Comparison of ENCODE assay signal across 30 mouse cellular contexts in genomic region chr10:78473434-78473833, GRCm38 (mm10). TPM values are rescaled to one million over a fixed set of nuclear protein-coding genes. Genes with fewer than 3 reads are reported as not detected.
DNase-seq lines count a peak whose midpoint lies in the region; ATAC-seq lines count a peak whose summit lies in the region.
"Had no signal": no experiment of that assay in that cellular context is flagged by ENCODE, and none has a peak within 500 bp of the region (broad histone marks: within the 10 kb centered on the region; RNA-seq: fewer than 3 reads in every experiment).

No protein-coding gene starts in this region.

- 64% methylated on average over 5 of the region's 5 CpGs for WGBS in kidney, embryonic 15.5 days

- no peak overlapping the region for H3K9ac ChIP-seq in kidney, embryonic 15.5 days
- H3K9ac ChIP-seq: embryonic facial prominence, embryonic 13.5 days; forebrain, embryonic 12.5 days; forebrain, embryonic 15.5 days; heart, embryonic 12.5 days; heart, embryonic 15.5 days; hindbrain, embryonic 14.5 days had no signal

- H3K4me2 ChIP-seq in kidney, embryonic 15.5 days: no peak overlapping the region
- H3K4me2 ChIP-seq: embryonic facial prominence, embryonic 13.5 days; forebrain, embryonic 12.5 days; forebrain, embryonic 15.5 days; heart, embryonic 12.5 days; heart, embryonic 15.5 days; hindbrain, embryonic 14.5 days had no signal

- H3K4me3 ChIP-seq in kidney, embryonic 15.5 days (replicated peaks): no peak overlapping the region
- H3K4me3 ChIP-seq: embryonic facial prominence, embryonic 10.5 days; embryonic facial prominence, embryonic 13.5 days; erythroblast, embryonic 14.5 days; forebrain, embryonic 12.5 days; forebrain, embryonic 15.5 days; heart, embryonic 12.5 days; heart, embryonic 15.5 days had no signal

- no peak overlapping the region for H3K27ac ChIP-seq in kidney, embryonic 15.5 days
- H3K27ac ChIP-seq: embryonic facial prominence, embryonic 10.5 days; embryonic facial prominence, embryonic 13.5 days; forebrain, embryonic 12.5 days; forebrain, embryonic 15.5 days; heart, embryonic 15.5 days; hindbrain, embryonic 14.5 days; hindbrain, postnatal 0 days had no signal

- H3K9me3 ChIP-seq in kidney, embryonic 15.5 days (replicated peaks): no peaks in the 10 kb centered on the region
- H3K9me3 ChIP-seq: embryonic facial prominence, embryonic 10.5 days; embryonic facial prominence, embryonic 13.5 days; forebrain, embryonic 12.5 days; forebrain, embryonic 15.5 days; heart, embryonic 12.5 days; heart, embryonic 15.5 days had no signal

- DNase-seq in kidney, adult 18-20 months: peak; percentile 46
- no peak for DNase-seq in kidney, postnatal 10 days
- peak; percentile 81 for DNase-seq in kidney, adult 9 months
- peak; percentile 59 to 74 for DNase-seq in kidney, postnatal 36 days
- no peak for DNase-seq in yolk sac, embryonic 10.5 days (ENCODE audit: low spot score)
- DNase-seq: adrenal gland, adult 2 months; adrenal gland, postnatal 14 days; cerebellum, adult 11-12 months; cerebellum, adult 8-10 months; cerebellum, postnatal 10 days; cerebellum, postnatal 36 days; embryo, embryonic 11 days; gastrocnemius, postnatal 14 days; heart, adult 18-20 months; heart, postnatal 10 days; heart, postnatal 4 days had no signal

- no peak for ATAC-seq in kidney, embryonic 15.5 days (replicated peaks; ENCODE audit: low FRiP score)
- ATAC-seq: CD4-positive, CD25-positive, alpha-beta regulatory T cell, adult 4 months; forebrain, embryonic 15.5 days; hindbrain, postnatal 0 days had no signal

- H3K4me1 ChIP-seq in kidney, embryonic 15.5 days: peaks cover 8% of the 10 kb centered on the region; the same call in 1 of the 2 replicates

- no peaks in the 10 kb centered on the region for H3K36me3 ChIP-seq in kidney, embryonic 15.5 days
- H3K36me3 ChIP-seq: embryonic facial prominence, embryonic 10.5 days; embryonic facial prominence, embryonic 13.5 days; forebrain, embryonic 12.5 days; forebrain, embryonic 15.5 days; heart, embryonic 12.5 days; heart, embryonic 15.5 days had no signal

- no peaks in the 10 kb centered on the region for H3K27me3 ChIP-seq in kidney, embryonic 15.5 days
- H3K27me3 ChIP-seq: embryonic facial prominence, embryonic 13.5 days; forebrain, embryonic 15.5 days; heart, embryonic 15.5 days had no signal

RNA-seq across cellular contexts. Expression of gene Pdxk, which starts 8.7 kb away (rescaled TPM):
- 17.2 and 20.4 TPM in 2 replicates for polyA plus RNA-seq in kidney, embryonic 15.5 days (2015; fragmentation: Nextera tagmentation; extraction: Ambion mirVana)

RNA-seq across cellular contexts. Expression of gene Olfr1358, which starts 43.8 kb away (rescaled TPM):
- polyA plus RNA-seq in kidney, embryonic 15.5 days (2015; fragmentation: Nextera tagmentation; extraction: Ambion mirVana): not detected in 2 replicates
- polyA plus RNA-seq: adrenal gland, adult 2 months; C2C12; CD4-positive, CD25-positive, alpha-beta regulatory T cell, adult 4 months; cortical plate, adult 2 months; embryonic facial prominence, embryonic 10.5 days; embryonic facial prominence, embryonic 13.5 days; erythroblast, embryonic 14.5 days; forebrain, embryonic 12.5 days; forebrain, embryonic 15.5 days; gonadal fat pad, adult 2 months; heart, embryonic 12.5 days; heart, embryonic 15.5 days; hindbrain, embryonic 14.5 days; hindbrain, postnatal 0 days had no signal

RNA-seq across cellular contexts. Expression of gene Cstb, which starts 48.0 kb away (rescaled TPM):
- 182 and 209 TPM in 2 replicates for polyA plus RNA-seq in kidney, embryonic 15.5 days (2015; fragmentation: Nextera tagmentation; extraction: Ambion mirVana)

Comparison
In these comparisons a context has a peak if more than half of its experiments do, and no peak if none do; other contexts are left out.
1. DNase-seq: peak in kidney, adult 18-20 months (single experiment), kidney, adult 9 months (single experiment) and kidney, postnatal 36 days (2 of 2); none in kidney, postnatal 10 days (single experiment) and yolk sac, embryonic 10.5 days (single experiment).